Mouse (Mus musculus) liver, postnatal 0 days (tissue): ENCODE data around the gene Il12rb1. TPM values are rescaled to one million over a fixed set of nuclear protein-coding genes. Genes with fewer than 3 reads are reported as not detected.

ENCODE experiments used
- ATAC-seq: fragments of 200-750 bp; cut with Nextera tagmentation; 2 replicates; pipeline ENCODE4 v1.8.0; 2017; ENCODE audit warnings: mild to moderate bottlenecking, moderate library complexity
- DNase-seq: peaks from one replicate; pipeline ENCODE4 v3.0.0-alpha.2; 2016
- H3K27ac ChIP-seq: fragments of 300-500 bp; sonication (generic); 2 replicates; pipeline ENCODE4 v1.5.1; 2014; ENCODE audit warnings: antibody characterized with exemption, moderate library complexity, mild to moderate bottlenecking, low read depth
- H3K27me3 ChIP-seq: fragments of 300-500 bp; sonication (generic); 2 replicates; pipeline ENCODE4 v1.6.1; 2014; ENCODE audit warnings: low read length, control low read depth, mixed read lengths; ENCODE audit not compliant: insufficient read depth
- H3K36me3 ChIP-seq: fragments of 300-500 bp; sonication (generic); replicated peaks from 2 replicates; pipeline ENCODE4 v1.6.1; 2014; ENCODE audit warnings: mild to moderate bottlenecking, control low read depth, low read length, moderate library complexity, mixed read lengths; ENCODE audit not compliant: insufficient read depth
- H3K4me1 ChIP-seq: fragments of 300-500 bp; sonication (generic); 2 replicates; pipeline ENCODE4 v1.6.1; 2014; ENCODE audit warnings: antibody characterized with exemption, mild to moderate bottlenecking, control low read depth; ENCODE audit not compliant: insufficient read depth
- H3K4me2 ChIP-seq: fragments of 300-500 bp; sonication (generic); 2 replicates; pipeline ENCODE4 v1.6.1; 2014; ENCODE audit warnings: low read depth, mild to moderate bottlenecking, low read length, moderate library complexity, mixed read lengths
- H3K4me3 ChIP-seq: fragments of 300-500 bp; sonication (generic); 2 replicates; pipeline ENCODE4 v1.5.1; 2014; ENCODE audit warnings: low read depth, low read length
- H3K9ac ChIP-seq: fragments of 300-500 bp; sonication (generic); replicated peaks from 2 replicates; pipeline ENCODE4 v1.6.1; 2014; ENCODE audit warnings: mild to moderate bottlenecking, moderate library complexity
- H3K9me3 ChIP-seq: fragments of 300-500 bp; sonication (generic); 2 replicates; pipeline ENCODE4 v1.6.1; 2016; ENCODE audit warnings: mild to moderate bottlenecking, control low read depth, low read length, mixed read lengths
- CTCF ChIP-seq: sonication (generic); IDR thresholded peaks from 2 replicates; pipeline ENCODE4 v1.5.1; 2016; ENCODE audit warnings: antibody characterized with exemption, low read depth
- EP300 ChIP-seq: IDR thresholded peaks from 2 replicates; pipeline ENCODE4 v1.6.1; 2016; ENCODE audit warnings: antibody characterized with exemption, low read depth, mild to moderate bottlenecking
- WGBS: fragments of 180-500 bp; shearing (Covaris S2); extraction: QIAGEN DNeasy Blood & Tissue Kit; methylation state at CpG from one replicate; pipeline ENCODE4 v1.1.7; 2014; ENCODE audit not compliant: insufficient replicate concordance; 5-methylcytosine and 5-hydroxymethylcytosine counted together
- polyA plus RNA-seq: library from polyadenylated mRNA; unstranded; fragments of >200 nt; fragmentation: Nextera tagmentation; extraction: Ambion mirVana; gene quantifications from 2 replicates; pipeline ENCODE4 v1.2.1, GENCODE M21; 2015

Gene Il12rb1
- polyA plus RNA-seq, 1 experiment from 2014 or later: 0.25 TPM

GRCm38 (mm10) chr8:70849333-70849990 lies 41.2 kb downstream of the Il12rb1 start:
- no peak for ATAC-seq
- H3K4me3 ChIP-seq: no peak overlapping the region
- TF ChIP-seq EP300: no peak
- no peak for TF ChIP-seq CTCF
- DNase-seq: no peak
- H3K4me1 ChIP-seq: peaks cover under 1% of the 10 kb centered on the region; the same call in 1 of the 2 replicates
- H3K9me3 ChIP-seq: no peaks in the 10 kb centered on the region
- no peaks in the 10 kb centered on the region for H3K36me3 ChIP-seq
- whole genome bisulfite sequencing: 66% methylated on average over 3 of the region's 3 CpGs
- H3K4me2 ChIP-seq: no peak overlapping the region
- H3K27me3 ChIP-seq: peaks cover 8% of the 10 kb centered on the region; the same call in 1 of the 2 replicates
- H3K27ac ChIP-seq: no peak overlapping the region
- H3K9ac ChIP-seq: no peak overlapping the region

- Histone ChIP-seq H3K27me3 (peaks cover 13% of the 10 kb centered on the region; the same call in 1 of the 2 replicates), H3K4me2 (no peak overlapping the region), H3K9ac (no peak overlapping the region), H3K27ac (no peak overlapping the region), H3K36me3 (no peaks in the 10 kb centered on the region), H3K4me3 (no peak overlapping the region), H3K9me3 (no peaks in the 10 kb centered on the region), H3K4me1 (no peaks in the 10 kb centered on the region)
- ATAC-seq: no peak
- 70% methylated on average over 7 of the region's 7 CpGs for WGBS
- DNase-seq: no peak
- no peak for TF ChIP-seq EP300
- no peak for TF ChIP-seq CTCF
These were observed 42.0 kb downstream of the Il12rb1 start for GRCm38 (mm10) chr8:70850132-70850845.

- H3K4me2 ChIP-seq: no peak overlapping the region
- no peak overlapping the region for H3K9ac ChIP-seq
- no peak overlapping the region for H3K27ac ChIP-seq
- H3K4me3 ChIP-seq: no peak overlapping the region
- WGBS: 85% methylated on average over 4 of the region's 4 CpGs
- ATAC-seq (no peak), DNase-seq (no peak)
- H3K4me1 ChIP-seq: no peaks in the 10 kb centered on the region
- H3K27me3 ChIP-seq: peaks cover 13% of the 10 kb centered on the region; the same call in 1 of the 2 replicates
- no peak for TF ChIP-seq EP300
- no peak for TF ChIP-seq CTCF
- H3K9me3 ChIP-seq: no peaks in the 10 kb centered on the region
- no peaks in the 10 kb centered on the region for H3K36me3 ChIP-seq
These were observed 42.7 kb downstream of the Il12rb1 start for GRCm38 (mm10) chr8:70850947-70851346.

- Histone ChIP-seq H3K36me3 (no peaks in the 10 kb centered on the region), H3K9me3 (no peaks in the 10 kb centered on the region), H3K9ac (no peak overlapping the region), H3K4me1 (peaks cover 3% of the 10 kb centered on the region), H3K27ac (no peak overlapping the region), H3K4me2 (no peak overlapping the region), H3K27me3 (peaks cover 10% of the 10 kb centered on the region; the same call in 1 of the 2 replicates), H3K4me3 (no peak overlapping the region)
- no peak for TF ChIP-seq CTCF
- no peak for TF ChIP-seq EP300
- WGBS: 66% methylated on average over 6 of the region's 6 CpGs
- no peak for DNase-seq
- no peak for ATAC-seq
These were observed 43.6 kb downstream of the Il12rb1 start for GRCm38 (mm10) chr8:70851837-70852236.

GRCm38 (mm10) chr8:70852595-70853231 lies 44.5 kb downstream of the Il12rb1 start:
- Histone ChIP-seq H3K9ac (no peak overlapping the region), H3K36me3 (no peaks in the 10 kb centered on the region), H3K27ac (no peak overlapping the region), H3K9me3 (no peaks in the 10 kb centered on the region), H3K4me2 (no peak overlapping the region), H3K4me3 (no peak overlapping the region), H3K27me3 (peaks cover 8% of the 10 kb centered on the region; the same call in 1 of the 2 replicates), H3K4me1 (peaks cover 6% of the 10 kb centered on the region)
- no peak for TF ChIP-seq EP300
- no peak for TF ChIP-seq CTCF
- DNase-seq (no peak), ATAC-seq (no peak)
- 90% methylated on average over 41 of the region's 41 CpGs for WGBS

- H3K9me3 ChIP-seq: no peaks in the 10 kb centered on the region
- no peak for DNase-seq
- H3K27ac ChIP-seq: no peak overlapping the region
- H3K36me3 ChIP-seq: no peaks in the 10 kb centered on the region
- H3K4me2 ChIP-seq: no peak overlapping the region
- 35% methylated on average over 2 of the region's 2 CpGs for WGBS
- ATAC-seq: no peak
- no peak overlapping the region for H3K9ac ChIP-seq
- H3K27me3 ChIP-seq: peaks cover 4% of the 10 kb centered on the region; the same call in 1 of the 2 replicates
- no peak overlapping the region for H3K4me3 ChIP-seq
- no peak for TF ChIP-seq EP300
- TF ChIP-seq CTCF: no peak
- peaks cover 6% of the 10 kb centered on the region for H3K4me1 ChIP-seq
These were observed 45.6 kb downstream of the Il12rb1 start for GRCm38 (mm10) chr8:70853863-70854262.
